Mouse (Mus musculus): ENCODE results near the gene Rsl24d1.

DNA sequence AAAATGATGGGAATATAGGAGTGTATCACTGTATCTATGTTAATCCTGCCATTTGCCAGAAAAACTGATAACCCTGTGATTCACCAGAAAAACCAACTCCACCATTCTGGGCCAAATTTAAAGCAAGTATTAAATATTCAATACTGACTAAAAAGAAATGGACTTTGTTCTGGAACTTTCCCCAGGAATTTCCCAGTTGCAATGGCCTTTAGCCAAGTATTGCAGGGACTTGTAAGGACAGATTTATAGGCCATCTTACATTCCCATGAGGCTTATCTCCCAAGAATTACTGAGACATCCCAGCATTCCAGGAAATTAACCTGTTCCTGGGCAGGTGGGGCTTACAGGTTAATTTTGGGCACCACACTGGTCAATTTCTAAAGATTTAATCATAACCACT is 7.5 kb upstream of the Rsl24d1 start:
- TF ChIP-seq CTCF (IDR thresholded peaks at IDR 0.05; ENCODE audit: low read depth) (no peak), EP300 (optimal IDR thresholded peaks at IDR 0.05) (no peak)

Measured in stomach, postnatal 0 days (tissue).